Mouse (Mus musculus) liver, adult 2 months (tissue): ENCODE data around the gene Msantd3. TPM values are rescaled to one million over a fixed set of nuclear protein-coding genes. Genes with fewer than 3 reads are reported as not detected.

Experiments
- DNase-seq: peaks from one replicate; pipeline ENCODE4 v3.0.0-alpha.2; 2011; ENCODE audit warnings: low read depth, low spot score; ENCODE audit errors: extremely low read depth
- H3K27ac ChIP-seq: fragments of 200-500 bp; replicated peaks from 2 replicates; pipeline ENCODE4 v1.5.1; 2012; ENCODE audit warnings: low read depth, mild to moderate bottlenecking, control low read depth, inconsistent platforms, low read length; ENCODE audit not compliant: insufficient read depth
- H3K27me3 ChIP-seq: fragments of 200-500 bp; 2 replicates; pipeline ENCODE4 v1.6.1; 2012; ENCODE audit warnings: mild to moderate bottlenecking, moderate library complexity, low read length, inconsistent platforms; ENCODE audit not compliant: control insufficient read depth, insufficient read depth
- H3K36me3 ChIP-seq: fragments of 200-500 bp; 2 replicates; pipeline ENCODE4 v1.6.1; 2012; ENCODE audit warnings: low read length, inconsistent platforms; ENCODE audit not compliant: control insufficient read depth, insufficient read depth
- H3K4me1 ChIP-seq: fragments of 200-500 bp; 2 replicates; pipeline ENCODE4 v1.6.1; 2011; ENCODE audit warnings: low read length; ENCODE audit not compliant: control insufficient read depth, insufficient read depth
- H3K4me3 ChIP-seq: fragments of 200-500 bp; 2 replicates; pipeline ENCODE4 v1.5.1; 2011; ENCODE audit warnings: low read depth, mild to moderate bottlenecking, control low read depth, low read length, moderate library complexity; ENCODE audit not compliant: insufficient read depth
- H3K79me2 ChIP-seq: fragments of 200-500 bp; 2 replicates; pipeline ENCODE4 v1.6.1; 2012; ENCODE audit warnings: inconsistent platforms, mild to moderate bottlenecking, low read length, moderate library complexity; ENCODE audit not compliant: control insufficient read depth, insufficient read depth
- H3K9ac ChIP-seq: fragments of 200-500 bp; 2 replicates; pipeline ENCODE4 v1.6.1; 2012; ENCODE audit warnings: low read depth, mild to moderate bottlenecking, control low read depth, inconsistent platforms, low read length
- CTCF ChIP-seq: fragments of 200-500 bp; IDR thresholded peaks from 2 replicates; pipeline ENCODE4 v1.5.1; 2011; ENCODE audit warnings: low read depth, low read length, control low read depth
- POLR2A ChIP-seq: fragments of 200-500 bp; IDR thresholded peaks from 2 replicates; pipeline ENCODE4 v1.6.1; 2011; ENCODE audit warnings: low read length, control low read depth; ENCODE audit not compliant: insufficient read depth; ENCODE audit errors: extremely low read depth
- WGBS: fragments of 180-500 bp; shearing (Covaris S2); methylation state at CpG from one replicate; pipeline ENCODE4 v1.1.7; 2018; 5-methylcytosine and 5-hydroxymethylcytosine counted together
- polyA plus RNA-seq: library from polyadenylated mRNA; depleted of rRNA; stranded (reverse); fragments of >200 nt; gene quantifications from 2 replicates; pipeline ENCODE4 v1.2.3, GENCODE M21; 2012
- total RNA-seq: library from RNA; depleted of rRNA; stranded (reverse); fragments of >200 nt; gene quantifications from 2 replicates; pipeline ENCODE4 v1.2.3, GENCODE M21; 2014

The Msantd3 gene
- total and polyA plus RNA-seq, 2 experiments: 0.17 to 0.37 TPM

DNA sequence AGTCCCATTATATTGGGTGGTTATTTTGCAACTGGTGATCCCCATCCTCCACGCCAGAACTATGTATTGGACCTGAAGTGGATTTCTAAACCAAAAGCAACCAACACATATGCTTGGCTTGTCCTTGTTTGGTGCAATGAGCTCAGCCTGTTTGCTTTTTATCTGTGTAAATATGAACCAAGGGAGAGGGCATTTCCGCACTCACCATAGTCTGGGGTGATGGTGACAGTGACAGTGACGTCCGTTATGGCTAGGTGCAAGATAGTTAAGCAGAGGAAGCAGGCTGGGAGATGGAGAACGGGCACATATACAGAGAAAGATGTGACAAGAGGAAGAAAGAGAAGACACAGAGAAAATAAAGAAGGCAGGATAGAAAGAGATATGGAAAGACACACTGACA, 3.5 kb upstream of the Msantd3 start:
- Histone ChIP-seq H3K4me1 (no peaks in the 10 kb centered on the region), H3K4me3 (no peak overlapping the region), H3K9ac (no peak overlapping the region), H3K79me2 (no peaks in the 10 kb centered on the region), H3K27me3 (0 out of 2 replicates have a peak, but pooled peaks cover 2% of the 10 kb centered on the region), H3K27ac (no peak overlapping the region), H3K36me3 (no peaks in the 10 kb centered on the region)
- WGBS: 29% methylated on average over 5 of the region's 5 CpGs
- no peak for DNase-seq
- no peak for TF ChIP-seq CTCF
- no peak for TF ChIP-seq POLR2A

DNA sequence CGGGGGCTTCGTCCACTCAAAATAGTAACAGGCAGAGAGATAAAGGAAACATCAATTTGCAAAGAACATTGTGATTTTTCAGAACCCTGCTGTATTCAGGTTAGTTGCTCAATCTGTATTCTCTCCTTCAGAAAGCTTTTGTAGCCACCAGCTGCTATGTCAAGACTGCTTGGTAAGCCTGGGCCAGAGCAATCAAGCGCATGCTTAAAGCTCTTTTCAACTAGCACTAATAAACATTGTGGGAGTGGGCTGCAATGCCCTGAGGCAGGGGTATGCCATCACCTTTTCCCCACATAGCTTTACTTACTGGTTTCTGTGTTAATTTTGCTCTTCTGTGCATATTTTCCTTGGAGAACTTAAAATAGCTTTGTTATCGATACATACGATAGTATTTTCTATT, 2.7 kb upstream of the Msantd3 start:
- H3K27me3 ChIP-seq: 0 out of 2 replicates have a peak, but pooled peaks cover 2% of the 10 kb centered on the region
- WGBS: 98% methylated on average over 5 of the region's 5 CpGs
- no peaks in the 10 kb centered on the region for H3K79me2 ChIP-seq

DNA sequence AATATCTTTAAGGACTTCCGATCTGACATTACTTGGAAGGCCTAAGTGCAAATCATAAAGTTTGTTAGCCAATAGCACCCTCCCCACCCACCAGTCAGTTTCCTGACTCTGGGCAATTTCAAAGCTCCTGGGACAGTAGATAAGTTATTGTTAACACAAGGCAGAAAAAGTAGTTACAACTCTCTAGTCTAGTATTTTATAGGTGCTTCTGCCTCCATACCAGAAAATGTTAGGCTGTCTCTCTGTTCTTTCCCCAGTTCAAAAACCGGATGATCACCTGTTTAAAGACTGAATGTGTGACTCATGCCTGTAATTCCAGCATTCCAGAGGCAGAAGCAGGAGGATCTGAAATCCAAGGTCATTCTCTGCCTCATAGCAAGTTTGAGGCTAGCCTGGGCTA, 1.2 kb upstream of the Msantd3 start:
- Histone ChIP-seq H3K27ac (no peak overlapping the region), H3K4me3 (no peak overlapping the region), H3K27me3 (0 out of 2 replicates have a peak, but pooled peaks cover 2% of the 10 kb centered on the region), H3K36me3 (no peaks in the 10 kb centered on the region), H3K4me1 (no peaks in the 10 kb centered on the region), H3K79me2 (no peaks in the 10 kb centered on the region), H3K9ac (no peak overlapping the region)
- DNase-seq: no peak
- no peak for TF ChIP-seq POLR2A
- TF ChIP-seq CTCF: no peak
- 87% methylated on average over 2 of the region's 2 CpGs for WGBS

More for the DNA sequence above, 2.7 kb upstream of the Msantd3 start:
- Histone ChIP-seq H3K36me3 (no peaks in the 10 kb centered on the region), H3K4me3 (no peak overlapping the region), H3K4me1 (no peaks in the 10 kb centered on the region), H3K9ac (no peak overlapping the region), H3K27ac (no peak overlapping the region)
- no peak for DNase-seq
- TF ChIP-seq POLR2A (no peak), CTCF (no peak)

DNA sequence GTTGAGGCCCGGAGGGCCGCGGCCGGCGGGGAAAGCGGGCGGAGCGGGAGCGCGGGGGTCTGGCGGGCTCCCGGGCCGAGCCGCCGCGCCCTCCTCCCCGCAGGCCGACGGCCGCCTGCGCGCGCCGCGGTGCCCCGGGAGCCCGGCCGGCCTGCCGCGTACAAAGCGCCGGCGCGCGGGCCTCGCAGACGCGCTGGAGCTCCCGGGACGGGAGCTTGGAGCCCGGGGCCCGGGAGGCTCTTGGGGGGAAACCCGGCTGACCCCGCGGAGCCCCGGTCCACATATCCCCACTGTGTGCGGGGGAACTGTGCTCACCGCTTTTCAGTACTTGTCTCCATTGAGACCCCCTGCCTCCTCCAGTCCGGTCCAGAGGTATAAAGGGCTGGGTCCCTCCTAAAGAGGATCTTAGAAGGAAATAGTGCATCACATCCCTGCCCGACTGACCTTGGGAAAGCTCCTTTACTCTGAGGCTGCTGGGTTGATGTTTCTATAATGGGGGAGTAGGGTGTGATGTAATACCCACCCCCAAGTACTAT, 909 bp downstream of the Msantd3 start:
- H3K79me2 ChIP-seq: no peaks in the 10 kb centered on the region
- WGBS: 5% methylated on average over 49 of the region's 50 CpGs
- peak overlapping the region; percentile 56 for H3K4me3 ChIP-seq
- no peak overlapping the region for H3K27ac ChIP-seq
- 0 out of 2 replicates have a peak, but pooled peaks cover 2% of the 10 kb centered on the region for H3K27me3 ChIP-seq
- peak overlapping the region; percentile 49 for H3K9ac ChIP-seq
- DNase-seq: no peak
- TF ChIP-seq POLR2A: no peak
- no peak for TF ChIP-seq CTCF
- H3K36me3 ChIP-seq: no peaks in the 10 kb centered on the region
- no peaks in the 10 kb centered on the region for H3K4me1 ChIP-seq

DNA sequence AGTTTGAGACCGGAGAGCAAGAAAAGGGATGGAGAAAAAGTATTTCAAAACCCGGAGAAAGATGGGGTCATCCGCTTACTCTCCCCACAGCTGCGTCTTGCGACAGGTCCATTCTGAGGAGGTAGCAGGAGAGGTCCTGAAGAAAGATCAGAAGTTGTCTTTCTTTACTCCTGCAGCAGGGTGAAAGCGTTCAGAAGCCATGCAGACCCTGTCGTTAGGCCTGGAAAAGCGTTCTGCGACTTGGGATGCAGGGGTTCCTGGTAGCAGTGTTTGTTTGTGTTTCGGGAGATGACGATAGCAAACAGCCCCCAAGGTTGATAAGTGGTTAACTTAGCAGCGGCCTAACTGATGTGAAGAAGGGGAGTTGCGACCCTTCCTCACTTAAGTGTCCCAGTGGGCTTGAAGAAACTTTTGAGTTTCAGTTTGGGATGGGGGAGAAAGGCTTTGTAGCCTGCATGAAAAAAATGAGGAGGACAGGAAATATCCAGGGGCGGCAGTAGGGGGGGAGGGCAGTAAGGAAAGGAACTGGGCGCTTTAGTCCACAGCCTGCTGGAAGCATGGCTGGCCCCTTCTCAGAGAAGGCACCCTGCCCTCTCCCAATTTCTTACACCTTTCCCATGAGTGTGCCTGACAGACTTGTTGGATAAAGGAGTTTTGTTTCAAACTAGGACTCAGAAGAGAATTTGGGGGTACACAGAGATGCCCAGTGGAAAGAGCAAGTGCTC, 2.0 kb downstream of the Msantd3 start:
- 0 out of 2 replicates have a peak, but pooled peaks cover 2% of the 10 kb centered on the region for H3K27me3 ChIP-seq
- H3K36me3 ChIP-seq: no peaks in the 10 kb centered on the region
- TF ChIP-seq POLR2A: no peak
- no peak for TF ChIP-seq CTCF
- DNase-seq: no peak
- 67% methylated on average over 15 of the region's 15 CpGs for WGBS
- no peaks in the 10 kb centered on the region for H3K4me1 ChIP-seq
- H3K4me3 ChIP-seq: 0 out of 2 replicates have a peak overlapping the region, but pooled peaks have one; percentile 1
- peak overlapping the region; percentile 40; the same call in 1 of the 2 replicates for H3K9ac ChIP-seq
- no peaks in the 10 kb centered on the region for H3K79me2 ChIP-seq
- H3K27ac ChIP-seq: no peak overlapping the region

DNA sequence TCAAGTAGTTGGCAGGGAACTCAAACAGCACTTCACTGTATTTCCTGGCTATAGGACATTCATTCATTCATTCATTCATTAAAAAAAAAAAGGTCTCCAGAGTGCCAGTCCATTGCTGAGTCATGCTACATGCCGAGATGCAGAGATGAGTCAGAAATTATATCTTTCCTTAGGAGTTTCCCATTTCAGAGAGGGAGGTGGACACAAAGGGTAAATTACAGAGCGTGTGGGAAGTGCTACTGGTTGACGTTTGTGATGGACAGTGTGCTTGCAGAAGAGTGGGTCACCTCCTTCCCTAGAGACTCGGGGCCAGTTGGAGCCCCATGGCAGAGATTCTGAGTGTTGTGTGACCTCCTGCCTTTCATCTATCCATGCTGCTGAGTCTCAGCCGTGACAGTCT, 2.6 kb downstream of the Msantd3 start:
- Histone ChIP-seq H3K27me3 (0 out of 2 replicates have a peak, but pooled peaks cover 2% of the 10 kb centered on the region), H3K4me3 (no peak overlapping the region), H3K79me2 (no peaks in the 10 kb centered on the region), H3K4me1 (no peaks in the 10 kb centered on the region), H3K36me3 (no peaks in the 10 kb centered on the region), H3K27ac (no peak overlapping the region), H3K9ac (no peak overlapping the region)
- TF ChIP-seq CTCF: no peak
- TF ChIP-seq POLR2A: no peak
- WGBS: 50% methylated on average over 5 of the region's 5 CpGs
- DNase-seq: no peak
